Comparison of ENCODE assay signal across 8 mouse cellular contexts in genomic region chr14:40967598-40967900, GRCm38 (mm10). TPM values are rescaled to one million over a fixed set of nuclear protein-coding genes. Genes with fewer than 3 reads are reported as not detected.
A peak's percentile ranks its signal among the peaks of the same experiment; 100 is the strongest.
DNase-seq lines count a peak whose midpoint lies in the region; ATAC-seq and TF ChIP-seq lines count a peak whose summit lies in the region.

No protein-coding gene starts in this region.

- TF ChIP-seq POLR2A in bone marrow macrophage, adult 2 months (IDR thresholded peaks at IDR 0.05; ENCODE audit: borderline replicate concordance, low read depth, low read length), result no peak

- WGBS in hindbrain, embryonic 12.5 days, result 6% methylated on average over 6 of the region's 6 CpGs
- WGBS in midbrain, embryonic 14.5 days, result 2% methylated on average over 6 of the region's 6 CpGs

- no peaks in the 10 kb centered on the region for H3K36me3 ChIP-seq in hindbrain, embryonic 12.5 days
- H3K36me3 ChIP-seq in midbrain, embryonic 14.5 days (ENCODE audit: control insufficient read depth, insufficient read depth, low read length), result no peaks in the 10 kb centered on the region

- no peaks in the 10 kb centered on the region for H3K9me3 ChIP-seq in hindbrain, embryonic 12.5 days (replicated peaks)
- no peaks in the 10 kb centered on the region for H3K9me3 ChIP-seq in midbrain, embryonic 14.5 days (ENCODE audit: control insufficient read depth, low read length)

- peak; percentile 39 for DNase-seq in kidney, adult 9 months
- no peak for DNase-seq in kidney, postnatal 10 days
- no peak for DNase-seq in midbrain, embryonic 14.5 days
- DNase-seq in frontal cortex, postnatal 14 days (ENCODE audit: low spot score in 2 of 2), result no peak
- no peak for DNase-seq in spleen, adult 12 weeks (ENCODE audit: low spot score)
- no peak for DNase-seq in left cerebral cortex, adult 18-20 months (ENCODE audit: low spot score in 2 of 2)

- peak overlapping the region; percentile 62; the same call in 1 of the 2 replicates for H3K27ac ChIP-seq in bone marrow macrophage, adult 2 months (ENCODE audit: insufficient read depth, low read depth, low read length)
- H3K27ac ChIP-seq in hindbrain, embryonic 12.5 days, result peak overlapping the region; percentile 86
- peak overlapping the region; percentile 86 for H3K27ac ChIP-seq in midbrain, embryonic 14.5 days (replicated peaks; ENCODE audit: low read depth, low read length)

- H3K9ac ChIP-seq in hindbrain, embryonic 12.5 days, result peak overlapping the region; percentile 62
- peak overlapping the region; percentile 93 for H3K9ac ChIP-seq in midbrain, embryonic 14.5 days (replicated peaks; ENCODE audit: low read length)

- ATAC-seq in hindbrain, embryonic 12.5 days (ENCODE audit: low FRiP score), result peak; percentile 5; the same call in 1 of the 2 replicates
- 0 out of 2 replicates have a peak, but pooled peaks have one; percentile 0 for ATAC-seq in midbrain, embryonic 14.5 days (ENCODE audit: low FRiP score, low TSS enrichment)

- H3K4me1 ChIP-seq in bone marrow macrophage, adult 2 months (ENCODE audit: control insufficient read depth, insufficient read depth, low read length), result peaks cover 36% of the 10 kb centered on the region
- H3K4me1 ChIP-seq in hindbrain, embryonic 12.5 days, result peaks cover 34% of the 10 kb centered on the region
- peaks cover 29% of the 10 kb centered on the region for H3K4me1 ChIP-seq in midbrain, embryonic 14.5 days (ENCODE audit: control insufficient read depth, insufficient read depth, low read length)

- TF ChIP-seq CTCF in bone marrow macrophage, adult 2 months (IDR thresholded peaks at IDR 0.05; ENCODE audit: low read depth, low read length), result no peak

- no peaks in the 10 kb centered on the region for H3K27me3 ChIP-seq in hindbrain, embryonic 12.5 days
- H3K27me3 ChIP-seq in midbrain, embryonic 14.5 days (ENCODE audit: control insufficient read depth, insufficient read depth, low read length), result no peaks in the 10 kb centered on the region

- H3K4me2 ChIP-seq in hindbrain, embryonic 12.5 days (replicated peaks), result peak overlapping the region; percentile 90
- H3K4me2 ChIP-seq in midbrain, embryonic 14.5 days (ENCODE audit: low read length), result peak overlapping the region; percentile 93

- H3K4me3 ChIP-seq in bone marrow macrophage, adult 2 months (ENCODE audit: insufficient read depth, low read length), result peak overlapping the region; percentile 83
- H3K4me3 ChIP-seq in hindbrain, embryonic 12.5 days, result peak overlapping the region; percentile 72
- peak overlapping the region; percentile 93 for H3K4me3 ChIP-seq in midbrain, embryonic 14.5 days (replicated peaks; ENCODE audit: low read depth, low read length)

RNA-seq across cellular contexts. Expression of gene Tspan14, which starts 0.9 kb away (rescaled TPM):
- polyA plus RNA-seq in bone marrow macrophage, adult 2 months (2012; ENCODE audit: insufficient read depth, insufficient read length, missing spikeins), result 71.8 and 88.3 TPM in 2 replicates
- polyA plus RNA-seq in hindbrain, embryonic 12.5 days (2016; fragmentation: Nextera tagmentation; extraction: Ambion mirVana), result 84.3 and 95.0 TPM in 2 replicates
- 57.2 and 79.6 TPM in 2 replicates for polyA plus RNA-seq in midbrain, embryonic 14.5 days (2014; fragmentation: Nextera tagmentation; extraction: Ambion mirVana)
- 10 to 100 TPM; 41.8 to 45.3 TPM for total RNA-seq in left cerebral cortex, adult 18-20 months (2021)

RNA-seq across cellular contexts. Expression of gene Fam213a, which starts 46.0 kb away (rescaled TPM):
- polyA plus RNA-seq in bone marrow macrophage, adult 2 months (2012; ENCODE audit: insufficient read depth, insufficient read length, missing spikeins), result 29.1 and 31.6 TPM in 2 replicates
- polyA plus RNA-seq in hindbrain, embryonic 12.5 days (2016; fragmentation: Nextera tagmentation; extraction: Ambion mirVana), result 62.5 and 65.1 TPM in 2 replicates
- 70.4 and 80.1 TPM in 2 replicates for polyA plus RNA-seq in midbrain, embryonic 14.5 days (2014; fragmentation: Nextera tagmentation; extraction: Ambion mirVana)
- total RNA-seq in left cerebral cortex, adult 18-20 months (2021), result 100 to 1,000 TPM; 128 to 132 TPM
